Mouse (Mus musculus) activated CD4-positive, CD25-positive, alpha-beta regulatory T cell, adult 4 months (primary cell): ENCODE data around the gene Rtkn2. TPM values are rescaled to one million over a fixed set of nuclear protein-coding genes. Genes with fewer than 3 reads are reported as not detected.

Experiments used
- ATAC-seq: one replicate; pipeline ENCODE4 v1.8.0; 2017
- polyA plus RNA-seq, 2 experiments: library from polyadenylated mRNA; unstranded; fragments of 100-300 nt; shearing (Covaris generic); gene quantifications; one replicate each; pipeline ENCODE4 v1.2.1; 2017

The Rtkn2 gene
- polyA plus RNA-seq: 1 to 10 TPM in 1 of 2 experiments, under 1 TPM in 1; 0.23 to 1.6 TPM

DNA sequence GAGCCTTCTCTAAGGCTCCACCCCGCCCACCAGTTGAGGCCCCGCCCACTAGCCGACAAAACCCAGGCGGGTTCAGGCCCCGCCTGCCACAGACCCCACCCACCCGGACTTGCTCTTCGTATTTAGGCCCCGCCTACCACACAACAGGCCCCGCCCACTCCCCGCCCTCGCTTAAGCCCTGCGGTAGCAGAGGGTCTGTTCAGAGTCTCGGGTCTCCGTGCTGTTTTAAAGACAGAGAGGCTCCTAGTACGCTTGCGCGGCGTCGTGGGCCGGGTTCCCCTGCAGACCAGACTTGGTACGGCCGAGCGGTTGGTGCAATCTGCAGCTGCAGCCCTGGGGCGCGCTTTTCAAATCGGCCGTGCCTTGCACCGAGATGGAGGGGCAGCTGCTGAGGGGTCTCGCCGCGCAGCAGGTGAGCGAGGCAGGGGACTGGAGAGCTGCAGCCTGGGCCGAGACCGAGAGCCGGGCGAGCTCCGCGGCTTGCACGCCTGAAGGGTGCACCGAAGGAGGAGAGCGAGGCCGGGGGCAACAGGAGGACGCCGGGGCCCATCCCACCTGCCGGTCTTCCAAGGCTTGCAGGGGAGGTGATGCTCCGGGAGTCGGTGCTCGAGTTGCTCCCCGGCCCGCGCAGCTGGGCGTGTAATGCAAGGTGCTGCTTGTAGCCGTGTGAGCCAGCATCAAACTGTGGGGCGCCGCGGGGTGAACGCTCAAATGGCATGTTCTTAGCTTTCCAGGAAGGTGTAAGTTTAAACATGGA lies at the start of gene Rtkn2:
Rtkn2 (plus strand) TSS at position 170 of the 757 bp plus-strand sequence.
- ATAC-seq: peak; percentile 85

DNA sequence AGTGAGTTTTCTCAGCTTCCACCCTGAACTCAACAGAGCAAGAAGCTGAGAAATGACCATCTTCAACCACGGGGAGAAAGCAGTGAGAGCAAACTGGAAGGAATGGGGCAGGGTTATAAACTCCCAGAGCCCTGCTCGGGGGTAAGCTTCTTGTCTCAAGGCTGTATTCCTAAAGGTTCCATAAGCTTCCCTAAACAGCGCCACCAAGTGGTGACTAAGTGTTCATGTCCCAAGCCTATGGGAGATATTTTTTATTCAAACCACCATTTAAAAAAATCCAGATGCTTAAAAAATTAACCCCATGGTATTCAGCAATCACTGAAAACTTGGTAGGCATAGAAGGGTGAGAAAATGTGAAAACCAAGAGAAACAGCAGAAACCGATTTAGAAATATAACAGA lies 48.0 kb upstream of the Rtkn2 start:
- ATAC-seq: no peak

- ATAC-seq: no peak
Observed at GRCm38 (mm10) chr10:67932780-67933179, 46.6 kb upstream of the Rtkn2 start.

- ATAC-seq: no peak
Observed at GRCm38 (mm10) chr10:67936944-67937343, 42.4 kb upstream of the Rtkn2 start.

- ATAC-seq: no peak
Observed at GRCm38 (mm10) chr10:67937775-67938174, 41.6 kb upstream of the Rtkn2 start.

- ATAC-seq: no peak
Observed at GRCm38 (mm10) chr10:67939546-67939945, 39.8 kb upstream of the Rtkn2 start.

- peak; percentile 57 for ATAC-seq
Observed at GRCm38 (mm10) chr10:67943513-67943912, 35.9 kb upstream of the Rtkn2 start.

- ATAC-seq: no peak
Observed at GRCm38 (mm10) chr10:67950059-67950748, 29.2 kb upstream of the Rtkn2 start.

- ATAC-seq: no peak
Observed at GRCm38 (mm10) chr10:67951690-67952089, 27.7 kb upstream of the Rtkn2 start.

DNA sequence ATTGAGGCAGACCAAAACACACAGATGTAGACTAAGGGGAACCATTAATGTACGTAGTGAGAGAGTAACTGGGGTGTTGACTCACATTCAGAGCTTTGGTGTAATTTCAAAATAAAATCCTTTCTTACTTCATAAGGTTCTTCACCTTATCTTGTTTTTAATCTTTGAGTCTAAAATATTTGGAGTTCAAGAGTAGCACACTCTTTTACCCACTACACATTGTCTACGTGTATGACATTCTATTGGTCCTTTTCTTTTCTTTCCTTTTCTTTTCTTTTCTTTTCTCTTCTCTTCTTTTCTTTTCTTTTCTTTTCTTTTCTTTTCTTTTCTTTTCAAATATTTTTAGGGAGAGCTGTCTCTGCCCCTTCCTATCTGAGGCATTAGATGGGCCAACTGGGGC lies 23.4 kb upstream of the Rtkn2 start:
- ATAC-seq: no peak

GRCm38 (mm10) chr10:67959982-67960381 lies 19.4 kb upstream of the Rtkn2 start:
- ATAC-seq: no peak

DNA sequence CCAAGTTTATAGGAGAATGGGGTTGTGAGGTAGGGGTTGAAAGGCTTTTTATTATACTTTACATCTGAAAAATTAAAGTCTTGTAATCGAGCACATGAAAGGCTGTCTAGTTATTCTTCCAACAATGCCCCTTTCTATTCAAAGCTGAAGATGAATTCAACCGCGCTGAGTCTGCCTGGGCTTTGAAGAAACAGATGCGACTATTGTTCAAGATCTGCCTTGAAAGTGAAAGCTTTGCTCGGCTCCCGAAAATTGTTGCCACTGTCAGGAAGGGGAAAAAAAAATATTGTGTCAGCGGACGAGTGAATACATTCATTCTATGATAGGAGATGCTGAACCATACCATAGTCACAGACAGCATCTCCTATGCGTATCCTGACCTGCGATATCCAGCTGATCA lies 16.9 kb upstream of the Rtkn2 start:
- no peak for ATAC-seq

GRCm38 (mm10) chr10:67964060-67964459 lies 15.3 kb upstream of the Rtkn2 start:
- no peak for ATAC-seq

- no peak for ATAC-seq
Observed at GRCm38 (mm10) chr10:67965251-67965986, 14.0 kb upstream of the Rtkn2 start.

- ATAC-seq: no peak
Observed at GRCm38 (mm10) chr10:67966102-67966501, 13.3 kb upstream of the Rtkn2 start.

- no peak for ATAC-seq
Observed at GRCm38 (mm10) chr10:67966983-67967382, 12.4 kb upstream of the Rtkn2 start.

DNA sequence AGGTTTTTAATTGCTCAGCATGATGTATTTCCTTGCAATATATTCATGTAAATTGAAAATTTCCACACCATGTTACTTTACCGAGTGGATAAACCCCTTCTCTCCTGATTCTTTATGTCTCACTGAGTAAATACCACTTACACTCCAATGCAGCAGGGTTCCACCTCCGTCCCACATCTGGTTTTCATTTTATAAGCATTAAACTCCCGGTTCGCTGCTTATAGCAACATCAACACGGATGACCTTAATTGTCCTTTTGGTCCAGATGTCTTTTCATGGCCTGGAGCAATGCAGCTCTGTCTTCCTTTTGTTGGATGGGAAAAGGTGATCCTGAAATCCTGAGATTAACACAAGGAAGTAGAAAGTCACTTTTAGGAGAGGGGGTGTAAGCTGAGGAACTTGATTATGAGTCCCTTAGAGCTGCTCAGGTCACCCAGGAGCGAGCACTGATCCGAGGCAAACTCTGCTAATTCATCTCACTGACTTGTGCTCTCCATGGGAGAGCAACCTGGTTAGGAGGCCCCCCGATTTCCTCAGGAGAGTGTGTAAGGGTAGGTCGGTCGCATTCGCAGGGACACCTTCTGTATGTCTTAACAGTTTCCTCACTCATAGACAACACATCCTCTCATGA lies 8.1 kb upstream of the Rtkn2 start:
- no peak for ATAC-seq

- peak; percentile 38 for ATAC-seq
Observed at GRCm38 (mm10) chr10:67977271-67977670, 2.1 kb upstream of the Rtkn2 start.

DNA sequence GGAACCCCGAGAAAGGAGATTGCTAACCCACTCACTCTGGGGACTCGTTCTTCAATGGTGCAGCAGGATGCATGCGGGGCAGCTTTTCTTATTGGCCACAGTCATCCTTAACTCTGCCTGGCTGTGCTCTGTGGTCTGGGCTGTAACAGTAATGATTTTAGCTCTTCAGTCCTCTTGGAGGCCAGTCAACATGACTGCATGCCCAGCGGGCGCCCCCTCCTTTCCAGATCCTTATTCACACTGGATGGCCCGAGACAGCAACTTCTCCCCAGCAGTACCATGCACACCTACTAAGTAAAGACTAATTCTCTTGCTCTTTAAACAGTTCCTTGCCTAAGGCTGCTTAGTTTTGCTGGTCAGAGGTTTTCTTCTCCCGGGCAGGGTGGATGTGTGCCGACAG lies 4.4 kb downstream of the Rtkn2 start:
- no peak for ATAC-seq

DNA sequence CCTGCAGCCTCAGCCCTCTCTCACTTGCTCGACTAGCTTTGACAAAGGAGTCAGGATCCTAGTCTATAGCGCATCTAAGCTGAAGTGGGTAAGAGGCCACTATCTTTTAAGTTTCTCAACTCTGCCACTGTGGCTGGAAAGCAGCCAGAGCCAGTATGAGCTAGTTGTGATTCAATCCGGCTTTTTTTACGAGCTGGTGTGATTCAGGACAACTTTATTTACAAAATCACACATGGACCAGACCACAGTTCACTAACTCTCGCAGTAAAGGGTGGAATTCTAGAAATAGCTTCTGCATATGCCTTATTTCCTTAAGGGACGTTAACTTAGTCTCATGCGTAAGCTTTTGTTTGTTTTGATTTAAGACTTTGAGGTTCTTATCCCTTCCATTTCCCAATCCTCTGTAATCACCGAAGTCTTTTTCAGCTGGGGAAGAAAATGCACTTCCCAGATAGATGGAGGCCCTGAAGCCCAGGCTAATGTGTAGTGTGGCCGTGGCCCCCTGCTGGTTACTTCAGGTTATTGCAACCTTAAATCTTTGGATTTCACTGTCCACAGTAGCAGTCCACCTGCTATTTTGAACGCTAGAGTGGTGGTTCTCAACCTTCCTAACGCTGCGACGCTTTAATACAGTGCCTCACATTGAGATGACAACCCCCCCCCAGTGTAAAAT lies 5.0 kb downstream of the Rtkn2 start:
- ATAC-seq: peak; percentile 69

DNA sequence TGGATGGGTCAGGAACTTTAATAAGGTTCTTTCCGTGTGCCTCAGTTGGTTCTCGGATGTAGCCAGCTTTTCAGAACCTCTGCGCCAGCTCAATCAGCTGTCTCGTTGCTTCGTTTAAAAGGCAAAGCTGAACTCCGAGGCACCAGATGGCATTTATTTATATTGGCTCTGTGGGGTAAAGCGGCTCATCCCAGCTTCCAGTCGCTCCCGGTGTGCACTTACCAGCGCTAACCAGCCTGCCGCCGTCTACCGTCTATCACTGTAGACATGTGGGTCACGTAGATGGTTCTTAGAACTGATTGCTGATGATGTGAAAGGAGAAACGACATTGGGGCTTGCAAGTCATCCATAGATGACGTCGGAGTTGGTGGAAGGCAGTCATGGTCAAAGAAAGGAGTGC lies 5.7 kb downstream of the Rtkn2 start:
- no peak for ATAC-seq

GRCm38 (mm10) chr10:67995356-67995755 lies 16.0 kb downstream of the Rtkn2 start:
- ATAC-seq: no peak
